Mouse (Mus musculus): ENCODE data around the gene Cd70.

DNA sequence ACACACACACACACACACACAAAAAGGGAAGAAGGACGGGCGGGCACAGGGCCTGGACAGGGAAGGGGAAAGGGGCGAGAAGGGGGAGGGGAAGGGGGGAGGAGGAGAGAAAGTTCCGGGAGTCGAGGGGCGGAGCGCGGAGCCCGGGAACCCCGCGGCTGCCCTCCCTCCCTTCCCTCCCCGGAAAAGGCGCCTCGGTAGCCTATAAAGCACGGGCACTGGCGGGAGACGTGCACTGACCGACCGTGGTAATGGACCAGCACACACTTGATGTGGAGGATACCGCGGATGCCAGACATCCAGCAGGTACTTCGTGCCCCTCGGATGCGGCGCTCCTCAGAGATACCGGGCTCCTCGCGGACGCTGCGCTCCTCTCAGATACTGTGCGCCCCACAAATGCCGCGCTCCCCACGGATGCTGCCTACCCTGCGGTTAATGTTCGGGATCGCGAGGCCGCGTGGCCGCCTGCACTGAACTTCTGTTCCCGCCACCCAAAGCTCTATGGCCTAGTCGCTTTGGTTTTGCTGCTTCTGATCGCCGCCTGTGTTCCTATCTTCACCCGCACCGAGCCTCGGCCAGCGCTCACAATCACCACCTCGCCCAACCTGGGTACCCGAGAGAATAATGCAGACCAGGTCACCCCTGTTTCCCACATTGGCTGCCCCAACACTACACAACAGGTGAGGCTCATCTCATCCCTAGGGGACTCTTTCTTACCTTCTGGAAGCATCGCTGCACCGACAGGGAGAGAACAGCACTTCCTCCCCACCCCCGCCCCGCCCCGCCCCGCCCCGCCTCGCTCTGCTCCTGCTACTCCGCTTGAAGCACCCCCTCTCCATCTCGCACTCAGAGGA, 44.2 kb downstream of the Cd70 start, which contains the start of gene Tnfsf9:
- TF ChIP-seq CTCF (conservative IDR thresholded peaks at IDR 0.05; ENCODE audit: insufficient read depth, insufficient read length, low read depth, low read length) (no peak), POLR2A (IDR thresholded peaks at IDR 0.05; ENCODE audit: low read depth, low read length) (no peak)

Data from kidney, adult 2 months (tissue).